Mouse (Mus musculus) A20 (cell line): ENCODE data around the gene Tm9sf3.
"Not testable (repeated sequence)": the region's sequence is repeated elsewhere in the genome, so short reads cannot be mapped to it uniquely, and the experiment has no call there.

Experiments used
- DNase-seq: peaks from one replicate; pipeline ENCODE4 v3.0.0-alpha.2; 2011; ENCODE audit warnings: low read depth, low spot score

Gene Tm9sf3

DNA sequence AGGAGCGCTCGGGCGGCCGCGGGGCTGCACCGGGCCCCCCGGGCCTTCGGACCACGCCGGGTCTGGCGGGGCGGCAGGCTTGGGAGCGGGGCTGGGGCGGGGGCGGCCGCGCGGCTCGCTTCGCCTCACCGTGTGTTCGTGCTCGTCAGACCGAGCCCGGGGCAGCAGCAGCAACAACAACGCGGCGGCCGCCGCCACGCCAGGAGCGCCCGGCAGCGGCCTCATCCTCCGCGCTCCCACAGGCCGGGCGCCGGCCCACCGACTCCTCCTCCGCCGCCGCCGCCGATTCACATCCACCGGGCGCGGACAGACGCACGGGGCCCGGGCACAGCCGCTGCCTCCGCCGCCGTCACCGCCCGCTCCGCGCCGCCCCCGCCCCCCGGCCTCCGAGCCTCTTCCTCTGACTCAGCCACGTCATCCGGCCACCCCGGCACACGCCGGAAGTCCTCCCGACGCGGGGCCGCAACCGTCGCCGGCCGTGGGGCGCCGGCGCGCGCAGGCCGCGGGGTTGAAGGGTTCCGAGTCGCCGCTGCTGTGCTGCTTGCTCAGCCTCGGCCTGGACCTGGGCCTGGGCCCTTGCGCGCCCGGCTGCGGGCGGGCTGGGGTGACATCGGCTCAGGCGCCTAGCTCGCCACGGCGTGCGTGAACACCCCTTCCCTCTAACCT, at the start of gene Tm9sf3:
Tm9sf3 (minus strand) TSS at position 368 of the 666 bp plus-strand sequence.
- peak; percentile 90 for DNase-seq

- not testable (repeated sequence) for DNase-seq
Observed at GRCm38 (mm10) chr19:41312587-41312986, 48.8 kb upstream of the Tm9sf3 start.

- DNase-seq: no peak
Observed at GRCm38 (mm10) chr19:41312027-41312426, 48.2 kb upstream of the Tm9sf3 start.

DNA sequence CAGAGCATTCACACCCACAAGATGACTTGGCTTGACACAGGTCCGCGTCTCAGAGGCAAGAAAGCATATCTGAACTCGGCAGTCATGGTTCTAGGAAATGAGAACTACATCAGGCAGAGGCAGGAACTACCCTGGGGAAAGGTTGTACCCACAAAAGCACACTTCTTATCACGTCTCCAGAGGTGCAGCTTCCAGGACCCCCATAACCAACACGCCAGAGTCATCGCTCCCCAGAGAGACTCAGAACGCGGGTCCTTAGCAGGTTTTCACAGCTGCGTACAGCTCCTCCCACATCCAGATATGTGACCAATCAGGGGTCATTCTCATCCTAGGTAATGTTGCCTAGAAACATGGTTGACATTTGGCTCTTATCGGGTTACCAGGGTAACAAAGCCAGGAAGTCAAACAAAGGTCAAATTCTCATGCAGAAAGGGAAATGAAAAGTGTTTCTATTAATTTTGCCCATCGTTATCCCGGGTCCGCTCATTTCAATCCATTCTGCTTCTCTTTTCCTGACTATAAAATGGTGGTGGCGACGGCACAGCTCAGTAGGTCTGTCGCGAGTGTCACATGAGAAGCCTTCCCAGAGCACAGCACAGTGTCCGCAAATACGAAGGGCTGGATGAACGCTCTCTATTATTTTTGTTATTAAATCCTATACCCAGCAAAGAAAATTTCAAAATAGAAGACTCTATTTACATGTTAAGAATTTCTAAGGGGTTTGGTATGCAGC, 47.3 kb upstream of the Tm9sf3 start:
- DNase-seq: no peak

- DNase-seq: no peak
Observed at GRCm38 (mm10) chr19:41303933-41304332, 40.1 kb upstream of the Tm9sf3 start.

DNA sequence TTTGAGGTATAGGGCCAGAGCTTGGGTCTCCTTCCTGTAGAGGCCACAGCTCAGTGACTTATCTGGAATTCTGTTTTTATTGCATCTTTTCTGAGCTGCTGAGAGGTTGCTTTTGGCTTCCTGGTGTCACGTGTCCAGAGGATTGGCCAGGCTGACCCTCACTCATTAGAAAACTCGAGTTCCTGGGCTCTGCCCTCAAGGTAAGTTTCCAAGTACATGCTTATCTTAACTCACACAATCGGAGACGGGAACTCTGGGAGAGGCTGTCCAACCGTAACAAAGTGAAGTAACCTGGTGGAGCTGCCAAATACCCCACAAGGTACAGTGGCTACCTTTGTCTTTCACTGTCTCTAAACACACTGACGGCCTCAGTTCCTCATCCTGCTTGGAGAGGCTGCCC, 39.6 kb upstream of the Tm9sf3 start:
- DNase-seq: no peak

DNA sequence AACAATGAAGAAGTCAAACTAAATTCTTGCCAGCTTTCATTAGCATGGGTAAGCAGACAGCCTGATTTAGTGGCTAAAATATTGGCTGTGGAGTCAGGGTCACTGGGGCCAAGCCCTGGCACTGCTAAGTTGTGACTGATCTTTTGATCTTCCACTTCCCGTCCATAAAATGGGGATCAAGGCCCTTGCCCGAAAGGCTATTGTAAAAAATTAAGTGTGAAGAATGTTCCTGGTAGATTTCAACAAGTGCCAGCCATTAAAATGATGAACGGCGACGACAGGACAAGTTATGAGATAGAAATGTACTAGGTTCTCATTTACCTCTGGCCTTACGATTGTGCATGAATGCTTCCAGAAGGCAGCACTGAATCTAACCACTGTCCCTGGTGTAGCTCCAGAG, 38.1 kb upstream of the Tm9sf3 start:
- no peak for DNase-seq

- DNase-seq: no peak
Observed at GRCm38 (mm10) chr19:41299446-41299845, 35.6 kb upstream of the Tm9sf3 start.

DNA sequence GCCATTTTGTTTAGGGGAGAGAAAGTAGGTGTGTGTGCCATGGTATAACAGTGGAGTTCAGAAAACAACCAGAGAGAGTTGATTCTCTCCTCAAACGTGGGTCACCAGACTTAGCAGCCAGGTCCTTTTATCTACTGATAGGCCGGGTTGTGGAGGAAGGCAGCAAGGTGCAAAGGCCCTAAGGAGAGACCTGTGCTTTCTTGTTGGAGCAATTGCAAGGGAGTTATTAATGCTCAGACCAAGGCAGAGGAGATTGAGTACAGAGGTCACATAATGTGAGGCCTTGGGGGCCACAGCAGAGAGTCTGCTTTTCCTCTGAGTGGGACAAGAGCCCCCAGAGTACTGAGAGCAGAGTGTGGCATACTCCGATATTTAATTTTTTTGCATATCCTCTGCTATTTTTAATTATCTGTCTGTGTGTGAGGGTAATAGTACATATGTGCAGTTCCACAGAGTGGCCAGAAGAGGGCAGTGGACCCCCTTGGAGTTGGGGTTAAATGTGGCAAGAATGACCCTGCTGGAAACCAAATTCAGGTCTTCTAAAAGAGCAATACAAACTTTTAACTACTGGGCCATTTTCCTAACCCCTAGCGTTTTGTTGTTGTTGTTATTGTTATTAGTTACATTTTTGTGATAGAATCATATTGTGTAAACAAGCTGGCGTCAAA, 27.3 kb upstream of the Tm9sf3 start:
- DNase-seq: peak; percentile 47

DNA sequence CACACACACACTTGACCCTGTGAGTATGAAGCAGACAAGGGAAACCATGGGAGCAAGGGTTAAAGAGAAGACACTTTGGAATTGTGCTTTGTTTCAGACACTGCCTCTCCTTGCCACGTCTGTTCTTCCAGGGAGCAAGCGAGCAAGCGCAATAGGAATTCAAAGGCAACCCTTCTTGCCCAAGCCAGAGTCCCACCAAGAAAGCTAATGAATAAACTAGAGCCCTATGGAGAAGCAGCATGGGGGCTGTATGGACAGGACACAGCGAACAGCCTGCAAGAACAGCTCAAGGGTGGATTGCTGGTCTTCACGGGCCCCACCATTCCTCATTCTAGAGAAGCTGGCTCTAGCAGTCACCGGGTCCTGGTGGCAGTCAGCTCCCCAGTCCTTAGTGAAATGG, 24.8 kb upstream of the Tm9sf3 start:
- no peak for DNase-seq

DNA sequence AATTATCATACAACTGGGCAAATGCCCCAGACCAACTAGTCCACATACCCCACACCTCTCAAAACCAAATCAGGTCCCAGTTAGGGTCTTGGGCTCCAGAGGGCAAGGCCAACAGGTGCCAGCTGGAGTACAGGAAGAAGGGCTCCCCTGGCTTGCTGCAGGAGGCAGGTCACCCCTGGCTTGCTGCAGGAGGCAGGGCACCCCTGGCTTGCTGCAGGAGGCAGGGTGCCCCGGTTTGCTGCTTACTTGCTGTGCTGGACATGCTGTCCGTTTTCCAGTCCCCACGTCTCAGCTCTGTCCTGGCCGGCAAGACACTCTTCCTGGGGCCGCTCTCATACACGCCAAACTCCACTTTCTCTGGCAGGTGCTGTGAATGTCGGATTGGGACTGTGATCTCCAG, 23.4 kb upstream of the Tm9sf3 start:
- DNase-seq: no peak

DNA sequence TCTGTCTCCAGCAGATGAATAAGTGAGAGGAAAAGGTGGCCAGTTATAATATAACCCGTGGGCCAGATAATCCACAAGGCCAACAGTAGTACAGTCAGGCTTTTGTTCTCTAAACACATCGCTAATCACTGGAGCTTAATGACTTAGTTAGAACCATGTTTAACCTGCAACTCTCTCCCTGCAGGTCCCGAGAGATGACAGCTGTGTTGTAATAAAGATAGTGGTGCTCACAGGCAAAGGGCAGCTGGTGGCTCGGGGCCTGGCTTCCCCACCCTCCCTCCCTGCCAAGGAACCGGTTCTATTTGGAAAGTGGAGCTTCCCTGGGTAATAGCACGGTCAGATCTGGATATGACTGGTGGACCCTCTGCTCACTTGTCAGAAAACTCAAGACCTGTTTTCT, 20.7 kb upstream of the Tm9sf3 start:
- no peak for DNase-seq

GRCm38 (mm10) chr19:41282718-41283117, 18.9 kb upstream of the Tm9sf3 start:
- no peak for DNase-seq

- no peak for DNase-seq
Observed at GRCm38 (mm10) chr19:41282216-41282615, 18.4 kb upstream of the Tm9sf3 start.

GRCm38 (mm10) chr19:41279724-41280244, 16.0 kb upstream of the Tm9sf3 start:
- no peak for DNase-seq

- DNase-seq: no peak
Observed at GRCm38 (mm10) chr19:41278606-41279005, 14.8 kb upstream of the Tm9sf3 start.

- no peak for DNase-seq
Observed at GRCm38 (mm10) chr19:41275588-41275987, 11.8 kb upstream of the Tm9sf3 start.

DNA sequence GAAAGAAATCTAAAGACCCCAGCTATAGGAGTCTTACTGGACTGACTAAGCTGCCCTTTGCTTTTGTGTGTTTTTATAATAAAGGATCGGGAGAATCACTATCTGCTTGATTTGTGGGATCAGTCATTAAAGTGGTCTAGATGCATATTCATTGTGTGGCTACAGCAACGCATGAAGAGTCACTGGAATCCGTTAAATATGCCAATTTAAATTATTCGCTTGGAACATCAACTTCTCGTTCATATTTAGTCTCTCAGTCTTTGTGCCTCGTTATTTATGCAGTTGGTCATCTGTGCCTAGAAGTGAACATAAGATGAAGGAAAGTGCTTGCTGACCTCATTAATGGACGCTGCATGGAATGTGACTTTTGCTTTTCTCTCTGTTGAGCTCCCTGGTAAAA, 7.1 kb upstream of the Tm9sf3 start:
- no peak for DNase-seq

- no peak for DNase-seq
Observed at GRCm38 (mm10) chr19:41270151-41270727, 6.4 kb upstream of the Tm9sf3 start.

GRCm38 (mm10) chr19:41266251-41266901, 2.6 kb upstream of the Tm9sf3 start:
- DNase-seq: no peak

- no peak for DNase-seq
Observed at GRCm38 (mm10) chr19:41264331-41264799, 568 bp upstream of the Tm9sf3 start.
